Mouse (Mus musculus): ENCODE data around the gene Bcl2l2. TPM values are rescaled to one million over a fixed set of nuclear protein-coding genes. Genes with fewer than 3 reads are reported as not detected.
A peak's percentile ranks its signal among the peaks of the same experiment; 100 is the strongest.

The Bcl2l2 gene
- polyA plus RNA-seq, 2 experiments: 5.4 to 46.6 TPM

DNA sequence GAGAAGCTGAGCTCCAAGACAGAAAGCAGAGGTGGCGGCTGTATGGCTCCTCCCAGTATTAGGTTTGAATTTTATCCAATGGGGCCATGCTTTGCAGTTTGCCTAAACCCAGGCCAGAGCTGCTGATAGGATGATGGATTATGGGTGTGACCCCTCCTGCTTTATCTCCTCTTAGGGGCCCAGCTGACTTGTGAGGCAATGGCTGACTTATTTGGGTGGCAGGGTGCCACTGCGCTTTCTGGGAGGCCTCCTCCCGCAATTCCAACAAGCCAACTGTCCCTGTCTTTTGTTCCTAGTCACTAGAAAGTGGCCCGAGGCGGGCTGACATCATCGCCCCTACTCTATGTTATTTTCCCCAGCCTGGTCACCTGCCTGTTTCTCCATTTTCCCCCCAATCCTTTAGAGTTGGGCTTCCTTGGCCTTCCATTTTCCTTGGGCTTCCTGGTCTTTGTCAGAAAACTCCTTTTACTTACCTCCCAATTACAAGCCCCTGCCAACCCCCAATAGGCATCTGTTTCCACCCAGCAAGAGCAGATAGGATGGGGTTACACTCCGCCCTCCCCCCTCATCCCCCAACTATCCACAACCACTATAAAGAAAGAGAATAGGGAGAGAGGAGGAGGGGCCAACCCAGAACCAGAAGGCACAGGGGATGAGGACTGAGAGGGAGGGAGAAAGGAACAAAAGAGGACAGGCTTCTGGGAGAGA, 41.6 kb downstream of the Bcl2l2 start:
- peak overlapping the region; percentile 65 for H3K4me3 ChIP-seq (replicated peaks; ENCODE audit: low read length)
- H3K4me1 ChIP-seq (ENCODE audit: control insufficient read depth, insufficient read depth, low read length): peaks cover 22% of the 10 kb centered on the region
- WGBS: 10% methylated on average over 7 of the region's 7 CpGs
- ATAC-seq (ENCODE audit: low FRiP score, low read depth) (peak; percentile 56), DNase-seq (ENCODE audit: low spot score) (peak; percentile 91)
- TF ChIP-seq POLR2A (IDR thresholded peaks at IDR 0.05; ENCODE audit: borderline replicate concordance, extremely low read depth, insufficient read depth, insufficient read length): peak; percentile 25; the same call in 1 of the 2 replicates
- H3K9ac ChIP-seq (ENCODE audit: low read depth, low read length, severe bottlenecking): peak overlapping the region; percentile 95
- peak overlapping the region; percentile 100 for H3K27ac ChIP-seq (replicated peaks; ENCODE audit: low read depth, low read length)
- peaks cover 28% of the 10 kb centered on the region for H3K36me3 ChIP-seq (ENCODE audit: control insufficient read depth, insufficient read depth, low read length)
- H3K9me3 ChIP-seq (ENCODE audit: control insufficient read depth, low read length): peaks cover 6% of the 10 kb centered on the region
- peak overlapping the region; percentile 96 for H3K4me2 ChIP-seq (replicated peaks; ENCODE audit: low read depth, low read length, severe bottlenecking)
- H3K27me3 ChIP-seq (ENCODE audit: control insufficient read depth, insufficient read depth, low read length): no peaks in the 10 kb centered on the region

DNA sequence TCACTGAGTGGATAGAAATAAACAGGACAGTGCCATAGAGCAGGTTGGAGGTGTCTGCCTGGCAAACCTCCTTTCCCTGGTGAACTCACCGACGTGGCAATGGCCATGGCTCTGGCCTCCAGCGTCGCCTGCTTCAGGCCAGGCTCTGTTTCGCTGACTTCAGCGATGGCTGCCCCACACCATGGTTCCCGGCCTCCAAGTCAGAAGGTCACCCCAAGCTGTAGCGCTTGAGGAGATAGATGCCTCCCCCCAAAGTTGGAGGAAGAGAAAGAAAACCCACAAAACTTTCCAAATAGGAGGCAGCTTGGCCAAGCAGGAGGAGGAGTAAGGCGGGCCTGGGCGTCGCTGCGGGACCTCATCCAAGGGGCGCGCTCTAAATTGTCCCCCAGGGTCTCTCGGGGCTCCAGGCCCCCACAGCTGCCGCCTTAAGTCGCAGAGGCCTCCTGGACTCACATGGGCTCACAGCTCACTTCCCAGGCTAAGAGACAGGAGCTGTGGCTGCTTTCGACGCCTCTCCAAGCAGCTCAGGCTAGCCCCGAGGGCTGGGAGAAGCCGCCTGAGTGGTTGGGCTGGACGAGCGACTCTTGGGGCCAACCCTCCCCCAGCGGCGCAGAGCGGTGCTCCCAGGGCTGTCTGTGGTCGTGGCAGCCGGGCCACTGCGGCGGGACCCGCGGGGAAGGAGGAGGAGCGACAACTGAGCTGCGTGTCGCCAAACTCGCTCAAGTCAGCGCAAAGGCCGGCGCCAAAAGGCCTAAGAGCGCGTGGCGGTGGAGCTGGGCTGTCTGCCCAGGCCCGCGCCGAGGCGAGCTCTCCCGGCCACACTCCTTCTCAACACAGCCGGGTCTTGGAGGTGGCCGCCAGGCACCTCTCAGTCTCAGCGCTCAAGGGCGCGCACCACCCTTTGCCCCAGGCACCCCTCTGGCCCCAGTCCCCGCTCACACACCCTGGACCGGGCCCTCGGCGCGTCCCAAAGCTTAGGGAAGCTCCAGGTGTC, 42.5 kb downstream of the Bcl2l2 start, which contains the start of gene Efs:
Efs (minus strand) TSS at position 778 of the 994 bp plus-strand sequence.
- Histone ChIP-seq H3K4me1 (ENCODE audit: control insufficient read depth, insufficient read depth, low read length) (peaks cover 26% of the 10 kb centered on the region), H3K4me3 (replicated peaks; ENCODE audit: low read length) (peak within 1 kb of the TSS; percentile 65), H3K36me3 (ENCODE audit: control insufficient read depth, insufficient read depth, low read length) (peaks cover 19% of the 10 kb centered on the region), H3K27me3 (ENCODE audit: control insufficient read depth, insufficient read depth, low read length) (no peaks in the 10 kb centered on the region), H3K9ac (ENCODE audit: low read depth, low read length, severe bottlenecking) (peak within 1 kb of the TSS; percentile 95), H3K9me3 (ENCODE audit: control insufficient read depth, low read length) (peaks cover 6% of the 10 kb centered on the region), H3K27ac (replicated peaks; ENCODE audit: low read depth, low read length) (peak within 1 kb of the TSS; percentile 100), H3K4me2 (replicated peaks; ENCODE audit: low read depth, low read length, severe bottlenecking) (peak within 1 kb of the TSS; percentile 96)
- no peak for TF ChIP-seq POLR2A (IDR thresholded peaks at IDR 0.05; ENCODE audit: borderline replicate concordance, extremely low read depth, insufficient read depth, insufficient read length)
- ATAC-seq (ENCODE audit: low FRiP score, low read depth): peak; percentile 49
- DNase-seq (ENCODE audit: low spot score): peak; percentile 68
- 2% methylated on average over 40 of the region's 57 CpGs for WGBS

- peak overlapping the region; percentile 96 for H3K4me2 ChIP-seq (replicated peaks; ENCODE audit: low read depth, low read length, severe bottlenecking)
- H3K27me3 ChIP-seq (ENCODE audit: control insufficient read depth, insufficient read depth, low read length): no peaks in the 10 kb centered on the region
- H3K4me1 ChIP-seq (ENCODE audit: control insufficient read depth, insufficient read depth, low read length): peaks cover 26% of the 10 kb centered on the region
- peak; percentile 84 for ATAC-seq (ENCODE audit: low FRiP score, low read depth)
- peak overlapping the region; percentile 65 for H3K4me3 ChIP-seq (replicated peaks; ENCODE audit: low read length)
- peaks cover under 1% of the 10 kb centered on the region; the same call in 1 of the 2 replicates for H3K9me3 ChIP-seq (ENCODE audit: control insufficient read depth, low read length)
- H3K36me3 ChIP-seq (ENCODE audit: control insufficient read depth, insufficient read depth, low read length): peaks cover 10% of the 10 kb centered on the region
- WGBS: 2% methylated on average over 31 of the region's 58 CpGs
- TF ChIP-seq POLR2A (IDR thresholded peaks at IDR 0.05; ENCODE audit: borderline replicate concordance, extremely low read depth, insufficient read depth, insufficient read length): peak; percentile 54; the same call in 1 of the 2 replicates
- H3K9ac ChIP-seq (ENCODE audit: low read depth, low read length, severe bottlenecking): peak overlapping the region; percentile 95
- peak; percentile 89 for DNase-seq (ENCODE audit: low spot score)
- H3K27ac ChIP-seq (replicated peaks; ENCODE audit: low read depth, low read length): peak overlapping the region; percentile 100
These were observed 43.4 kb downstream of the Bcl2l2 start for GRCm38 (mm10) chr14:54926401-54927158.

- DNase-seq (ENCODE audit: low spot score) (no peak), ATAC-seq (ENCODE audit: low FRiP score, low read depth) (no peak)
- Histone ChIP-seq H3K27me3 (ENCODE audit: control insufficient read depth, insufficient read depth, low read length) (no peaks in the 10 kb centered on the region), H3K36me3 (ENCODE audit: control insufficient read depth, insufficient read depth, low read length) (peaks cover 3% of the 10 kb centered on the region), H3K4me2 (replicated peaks; ENCODE audit: low read depth, low read length, severe bottlenecking) (peak overlapping the region; percentile 96), H3K27ac (replicated peaks; ENCODE audit: low read depth, low read length) (peak overlapping the region; percentile 100), H3K9me3 (ENCODE audit: control insufficient read depth, low read length) (no peaks in the 10 kb centered on the region), H3K4me1 (ENCODE audit: control insufficient read depth, insufficient read depth, low read length) (peaks cover 26% of the 10 kb centered on the region), H3K4me3 (replicated peaks; ENCODE audit: low read length) (peak overlapping the region; percentile 65), H3K9ac (ENCODE audit: low read depth, low read length, severe bottlenecking) (peak overlapping the region; percentile 95)
- TF ChIP-seq POLR2A (IDR thresholded peaks at IDR 0.05; ENCODE audit: borderline replicate concordance, extremely low read depth, insufficient read depth, insufficient read length): no peak
- 6% methylated on average over 7 of the region's 7 CpGs for WGBS
These were observed 44.1 kb downstream of the Bcl2l2 start for GRCm38 (mm10) chr14:54927296-54927695.

All from limb, embryonic 14.5 days (tissue).